ENCODE assay signal across 1 mouse cellular context in the genomic region with DNA sequence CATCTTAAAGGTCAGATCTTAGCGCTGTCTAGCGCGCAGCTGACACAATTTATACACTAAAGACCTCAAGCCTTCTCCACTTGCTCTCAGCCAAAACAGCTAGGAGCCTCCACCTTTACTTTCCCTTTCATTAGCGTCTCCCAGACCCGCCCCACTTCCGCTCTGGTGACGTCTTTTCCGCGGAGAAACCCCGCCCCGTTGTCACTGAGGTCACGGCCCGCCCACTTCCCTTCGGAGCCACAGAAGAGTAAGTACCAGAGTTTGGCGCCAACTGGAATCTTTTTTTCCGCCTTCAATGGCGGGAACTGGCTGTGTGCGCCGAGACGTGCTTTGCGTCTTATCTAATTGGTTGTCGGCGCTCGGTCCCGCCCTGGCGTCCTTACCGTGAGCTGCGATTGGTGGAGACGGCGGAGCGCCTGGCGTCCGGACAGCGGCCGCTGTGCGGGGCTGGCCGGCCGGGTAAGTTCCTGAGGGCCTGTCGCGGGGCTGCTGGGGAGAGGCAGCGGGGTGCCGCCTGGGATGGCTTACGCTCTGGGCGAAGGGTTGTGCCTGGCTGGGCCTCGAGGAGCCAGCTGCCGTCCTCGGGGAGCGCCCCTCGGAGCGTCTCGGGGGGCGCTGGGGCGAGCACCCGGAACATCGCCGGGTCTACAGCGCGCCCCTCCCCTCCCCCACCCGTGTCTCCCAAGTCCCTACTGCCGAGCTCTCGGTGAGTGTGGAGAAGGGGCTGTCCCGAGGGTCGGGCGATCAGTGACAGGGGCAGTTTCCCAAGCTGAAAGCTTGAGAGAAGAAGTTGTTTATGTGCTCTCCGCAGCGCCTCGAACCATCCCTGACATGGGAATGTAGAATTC.
TF ChIP-seq lines count a peak whose summit lies in the region.

Gene Casp8ap2 (plus strand): TSS at position 418 of the 848 bp plus-strand sequence.

TF ChIP-seq in CH12.LX, 34 proteins besides CTCF, POLR2A, EP300 and RAD21 (continued from another document):
- TF ChIP-seq HCFC1 (IDR thresholded peaks at IDR 0.05; ENCODE audit: low read depth, low read length) (peak; percentile 81), SMC3 (IDR thresholded peaks at IDR 0.05; ENCODE audit: low read depth, low read length) (no peak), CHD2 (IDR thresholded peaks at IDR 0.05; ENCODE audit: low read length) (peak; percentile 77), SIN3A (IDR thresholded peaks at IDR 0.05; ENCODE audit: low read length) (peak; percentile 96), MEF2A (IDR thresholded peaks at IDR 0.05; ENCODE audit: borderline replicate concordance, low read depth, low read length) (no peak; the same call in 1 of the 2 replicates), ZNF384 (IDR thresholded peaks at IDR 0.05; ENCODE audit: low read depth, low read length) (peak; percentile 84), E2F4 (IDR thresholded peaks at IDR 0.05; ENCODE audit: insufficient replicate concordance, low read depth, low read length) (peak; percentile 100), TCF12 (IDR thresholded peaks at IDR 0.05; ENCODE audit: low read depth, low read length) (peak; percentile 25), CHD1 (IDR thresholded peaks at IDR 0.05; ENCODE audit: low read depth, low read length) (peak; percentile 81; the same call in 1 of the 2 replicates), TBP (conservative IDR thresholded peaks at IDR 0.05; ENCODE audit: low read depth, low read length) (peak; percentile 83), JUN (IDR thresholded peaks at IDR 0.05; ENCODE audit: insufficient read depth, low read depth, low read length) (no peak), POLR2AphosphoS2 (IDR thresholded peaks at IDR 0.05; ENCODE audit: low read depth, low read length) (peak; percentile 86), MAX (IDR thresholded peaks at IDR 0.05; ENCODE audit: low read length) (peak; percentile 49; the same call in 1 of the 2 replicates), ZC3H11A (IDR thresholded peaks at IDR 0.05; ENCODE audit: low read depth, low read length) (no peak), ELF1 (IDR thresholded peaks at IDR 0.05; ENCODE audit: low read depth, low read length) (peak; percentile 90), MYC (IDR thresholded peaks at IDR 0.05; ENCODE audit: low read depth, low read length) (no peak), UBTF (IDR thresholded peaks at IDR 0.05; ENCODE audit: low read depth, low read length) (peak; percentile 70; the same call in 1 of the 2 replicates), MAZ (IDR thresholded peaks at IDR 0.05; ENCODE audit: low read depth, low read length) (peak; percentile 65), JUND (conservative IDR thresholded peaks at IDR 0.05; ENCODE audit: low read depth, low read length) (no peak), USF2 (conservative IDR thresholded peaks at IDR 0.05; ENCODE audit: low read depth, low read length) (no peak), BHLHE40 (IDR thresholded peaks at IDR 0.05; ENCODE audit: low read depth, low read length) (peak; percentile 35; the same call in 1 of the 2 replicates), ETS1 (conservative IDR thresholded peaks at IDR 0.05; ENCODE audit: low read depth, low read length) (peak; percentile 58), MXI1 (IDR thresholded peaks at IDR 0.05; ENCODE audit: low read depth, low read length) (peak; percentile 45; the same call in 1 of the 2 replicates)
